Mouse (Mus musculus) bone marrow macrophage, adult 2 months (primary cell): ENCODE data around the gene Urod.

Source experiments
- CTCF ChIP-seq: IDR thresholded peaks from 2 replicates; pipeline ENCODE4 v1.5.1; 2012; ENCODE audit warnings: low read depth, mild to moderate bottlenecking, low read length, moderate library complexity
- POLR2A ChIP-seq: IDR thresholded peaks from 2 replicates; pipeline ENCODE4 v1.6.1; 2012; ENCODE audit warnings: mild to moderate bottlenecking, low read depth, low read length, borderline replicate concordance

DNA sequence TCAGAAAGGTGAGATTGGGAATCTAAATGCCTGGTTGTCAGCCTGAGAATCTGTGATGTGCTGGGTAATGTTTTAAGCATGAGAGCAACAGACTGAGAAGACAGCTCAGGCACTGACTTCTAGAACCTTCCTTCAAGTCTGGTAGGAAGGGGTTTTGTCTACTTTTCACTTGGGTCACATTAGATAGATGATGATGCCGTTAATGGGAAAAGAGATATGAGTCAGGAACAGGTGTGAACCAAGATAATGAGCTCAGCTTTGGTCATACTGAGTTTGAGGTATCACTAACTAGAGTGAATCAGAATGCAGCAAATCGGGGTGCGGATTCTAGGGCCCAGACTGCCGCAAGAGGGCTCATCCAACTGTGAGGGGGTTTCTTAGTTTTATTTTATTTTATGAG is 29.3 kb upstream of the Urod start:
- no peak for TF ChIP-seq POLR2A
- TF ChIP-seq CTCF = no peak
